Mouse (Mus musculus) G1E-ER4 (cell line): ENCODE data around the gene Ubash3b. TPM values are rescaled to one million over a fixed set of nuclear protein-coding genes. Genes with fewer than 3 reads are reported as not detected.

Experiments
- GATA1 ChIP-seq: IDR thresholded peaks from one replicate; pipeline ENCODE4 v1.8.0; 2012; ENCODE audit warnings: low read length, inconsistent platforms
- polyA plus RNA-seq: library from polyadenylated mRNA; stranded (reverse); fragments of >175 nt; gene quantifications from 2 replicates; pipeline ENCODE4 v1.2.3, GENCODE M21; 2012

Ubash3b gene
- polyA plus RNA-seq, 1 experiment = 21.6 TPM

DNA sequence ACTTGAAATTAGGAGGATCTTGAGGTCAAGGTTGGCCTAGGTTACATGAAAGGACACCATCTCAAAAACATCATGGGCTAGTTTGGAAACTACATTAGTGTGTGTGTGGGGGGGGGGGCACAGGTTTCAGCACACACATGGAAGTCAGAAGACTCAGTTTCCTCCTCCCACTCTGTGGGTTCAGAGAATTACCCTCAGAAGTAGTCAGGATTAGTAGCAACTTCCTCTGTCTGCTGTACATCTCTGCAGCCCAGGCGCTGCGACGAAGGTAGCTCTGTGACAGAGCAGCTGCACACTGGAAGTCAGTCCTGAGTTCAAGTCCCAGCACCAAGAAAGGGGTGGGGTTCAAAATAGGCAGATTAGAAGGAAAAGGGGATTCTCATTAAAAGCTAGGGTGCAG is 32.2 kb downstream of the Ubash3b start:
- no peak for TF ChIP-seq GATA1

DNA sequence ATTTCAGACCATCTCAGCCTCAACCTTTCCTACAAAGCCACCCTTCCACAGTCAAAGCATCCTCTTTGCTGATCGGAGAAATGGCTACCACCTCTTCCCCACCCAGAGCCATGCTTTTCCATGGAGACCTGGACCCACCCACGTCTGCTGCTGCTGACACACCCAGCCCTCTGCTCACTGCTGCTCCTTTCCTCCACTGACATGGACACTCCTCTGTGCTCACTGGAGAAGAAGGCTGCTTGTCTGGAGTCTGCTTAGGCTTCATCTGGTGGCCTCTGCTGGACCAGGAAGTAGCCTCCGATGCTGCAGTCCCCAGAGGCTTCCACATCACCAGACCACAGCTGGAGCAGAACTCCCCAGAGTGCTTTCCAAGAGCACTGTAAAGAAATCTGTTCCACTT is 34.8 kb downstream of the Ubash3b start:
- no peak for TF ChIP-seq GATA1

DNA sequence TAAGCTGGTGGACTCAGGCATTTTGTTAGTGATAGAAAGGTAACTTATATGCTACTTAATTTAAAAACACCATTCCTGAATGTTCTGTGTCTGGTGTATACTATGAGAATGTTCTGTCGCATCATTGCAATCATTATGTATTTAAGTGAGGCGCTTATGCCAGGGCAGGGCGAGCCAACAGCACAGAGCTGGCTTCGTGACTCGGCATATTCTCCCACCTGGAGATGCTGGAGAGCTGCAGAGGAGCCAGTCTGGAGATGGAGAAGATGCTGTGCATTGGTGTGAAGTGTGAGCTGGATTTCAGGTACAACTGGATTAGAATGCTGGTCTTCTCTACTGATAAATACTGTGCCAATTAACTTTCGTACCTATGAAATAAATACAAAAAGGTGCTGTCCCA is 37.2 kb downstream of the Ubash3b start:
- no peak for TF ChIP-seq GATA1

DNA sequence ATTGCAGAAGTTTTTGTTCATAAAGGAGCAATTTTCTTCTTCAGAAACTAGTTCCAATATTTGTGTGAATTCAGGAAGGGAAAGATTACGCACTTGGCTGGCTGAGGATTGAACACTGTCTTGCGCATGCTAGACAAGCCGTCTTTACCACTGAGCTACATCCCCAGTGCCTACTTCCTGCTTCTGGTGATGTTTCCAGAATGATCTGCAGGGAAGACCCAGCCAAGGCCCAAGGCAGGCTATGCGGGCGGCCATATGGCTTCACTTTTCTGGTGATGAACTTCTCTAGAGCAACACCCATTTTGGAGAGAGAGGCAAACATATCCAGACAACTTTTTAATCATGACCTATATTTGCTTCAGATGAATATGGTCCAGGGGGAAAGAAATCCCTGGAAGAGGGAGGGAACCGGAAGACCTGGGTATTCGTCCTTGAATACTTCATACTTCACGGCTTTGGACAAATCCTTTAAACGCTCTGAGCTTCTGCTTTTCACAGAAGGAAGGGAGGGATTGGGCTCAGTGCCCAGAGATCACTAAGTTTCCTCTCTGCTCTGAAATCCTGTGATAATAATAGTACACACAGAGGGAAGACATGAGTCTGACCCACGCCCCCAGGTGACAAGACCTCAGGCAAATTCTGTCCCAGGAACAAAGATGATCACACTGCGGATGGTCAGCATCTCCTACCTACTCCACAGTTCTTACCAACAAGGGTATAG is 38.9 kb downstream of the Ubash3b start:
- no peak for TF ChIP-seq GATA1

DNA sequence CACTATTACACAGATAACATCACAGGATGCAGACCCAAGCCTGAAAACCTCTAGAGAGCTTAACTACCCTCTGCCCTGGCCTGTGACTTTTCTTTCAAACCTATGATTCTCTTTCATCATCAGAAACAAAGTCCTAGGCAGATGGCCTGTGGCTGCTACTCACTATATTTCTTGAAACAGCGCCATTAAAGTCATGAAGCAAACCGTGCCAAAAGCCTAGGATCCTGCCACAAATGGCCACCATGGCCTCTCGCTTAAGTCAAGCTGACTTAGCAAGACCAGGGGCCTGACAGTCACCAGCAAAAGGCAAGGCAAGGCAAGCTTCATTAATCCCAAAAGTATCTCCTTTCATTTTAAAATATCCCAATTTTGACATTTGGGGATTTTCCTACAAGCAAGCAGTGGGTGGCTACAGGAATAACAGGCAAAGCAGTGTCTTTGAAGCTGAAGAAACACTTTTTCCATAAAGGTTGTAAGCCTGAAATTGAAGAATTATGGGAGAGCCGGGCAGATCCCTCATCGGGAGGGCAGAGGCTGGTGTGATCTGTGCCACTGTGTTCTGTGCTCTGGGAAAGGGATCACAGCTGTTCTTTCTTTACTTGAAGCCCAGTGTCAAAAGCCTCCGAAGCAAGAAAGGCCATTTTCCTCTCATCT is 39.7 kb downstream of the Ubash3b start:
- TF ChIP-seq GATA1 = no peak

DNA sequence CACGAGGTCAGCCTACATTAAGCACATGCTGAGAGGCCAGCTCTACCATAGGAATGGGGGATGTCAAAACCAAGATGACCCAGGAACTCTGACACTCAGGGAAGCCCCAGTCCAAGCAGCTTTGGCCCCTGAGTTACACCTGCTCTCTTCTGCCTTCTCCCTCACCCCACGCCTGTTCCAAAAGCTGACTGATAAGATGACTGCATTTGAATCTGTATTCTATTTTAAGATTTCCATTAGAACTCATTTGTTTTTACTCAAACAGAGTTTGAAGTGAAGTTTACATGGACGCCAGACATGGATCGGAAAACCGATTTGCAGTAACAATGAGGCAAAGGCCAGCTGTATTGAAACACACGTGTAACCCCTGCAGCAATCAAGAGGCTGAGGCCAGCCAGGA is 41.5 kb downstream of the Ubash3b start:
- TF ChIP-seq GATA1 = no peak

DNA sequence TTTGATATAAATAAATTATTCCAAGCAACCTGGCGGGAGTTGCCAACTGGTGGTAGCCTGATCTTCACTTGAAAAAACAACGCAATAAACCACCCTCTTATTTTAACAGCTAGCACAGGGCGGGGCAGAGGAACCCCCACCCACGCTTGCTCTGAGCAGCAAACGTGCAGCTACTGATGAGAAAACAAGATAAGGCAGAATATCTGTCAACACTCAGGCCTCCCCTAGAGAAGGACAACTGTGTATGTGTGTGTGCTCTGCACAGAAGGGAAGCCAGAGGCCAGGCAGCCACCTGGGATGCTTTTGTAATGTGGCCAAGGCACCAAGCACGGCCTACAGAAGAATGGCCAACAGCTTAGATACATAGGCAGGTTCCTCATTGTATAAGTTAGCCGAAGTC is 43.4 kb downstream of the Ubash3b start:
- peak; percentile 20 for TF ChIP-seq GATA1

DNA sequence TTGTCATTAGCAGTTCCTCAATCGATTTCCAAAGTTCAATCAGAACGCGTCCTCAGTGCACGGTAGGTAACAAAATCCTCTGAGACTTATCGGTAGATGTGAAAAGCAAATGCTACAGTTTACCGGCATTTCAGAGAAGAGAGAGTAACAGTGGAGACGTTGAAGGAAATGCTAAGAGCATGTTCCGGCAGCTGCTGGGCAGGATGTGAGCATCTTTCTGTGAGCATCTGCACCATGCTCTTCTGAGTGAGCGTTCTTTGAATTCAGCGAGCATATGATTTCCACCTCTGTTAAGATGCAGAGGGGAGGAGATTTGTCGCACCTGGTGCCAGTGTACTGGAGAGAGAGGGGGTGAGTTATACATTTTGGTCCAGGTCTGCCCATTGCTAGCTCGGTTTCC is 45.4 kb downstream of the Ubash3b start:
- no peak for TF ChIP-seq GATA1

DNA sequence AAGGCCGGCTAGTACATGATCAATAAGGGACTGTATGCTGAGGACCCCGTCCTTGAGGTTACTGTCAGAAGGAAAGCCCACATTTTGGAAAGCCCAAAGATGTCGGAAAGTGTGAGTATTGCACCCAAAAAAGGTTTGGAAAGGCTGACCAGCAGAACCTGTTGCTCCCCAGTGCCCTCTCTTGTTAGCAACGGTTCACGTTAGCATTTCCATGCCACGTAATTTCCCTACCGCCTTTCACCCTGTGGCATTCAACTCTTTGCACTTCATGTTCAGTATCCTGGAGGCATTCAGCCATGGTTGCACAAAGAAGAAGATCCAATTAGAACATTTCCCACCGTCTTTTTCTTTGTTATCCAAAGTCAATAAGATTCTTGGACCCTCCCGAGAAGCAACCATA is 47.1 kb downstream of the Ubash3b start:
- no peak for TF ChIP-seq GATA1

DNA sequence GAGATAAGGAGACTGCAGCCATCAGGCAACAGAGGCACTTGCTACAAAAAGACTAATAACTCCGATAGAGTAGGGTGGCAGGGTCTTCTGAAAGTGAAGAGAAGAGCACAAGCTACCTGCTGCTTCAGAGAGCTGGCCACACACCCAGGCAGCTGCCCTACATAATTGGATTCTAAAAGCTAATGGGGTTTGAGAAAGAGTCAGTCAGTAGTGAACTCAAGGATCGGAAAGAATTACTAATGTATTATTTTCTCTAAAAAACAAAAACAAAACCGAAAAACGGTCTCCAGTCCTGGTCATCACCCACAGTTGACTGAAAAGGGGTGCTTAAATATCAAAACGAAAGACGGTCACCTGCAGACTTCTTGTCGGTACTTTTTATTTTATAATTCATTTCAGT is 51.7 kb downstream of the Ubash3b start:
- TF ChIP-seq GATA1 = no peak

DNA sequence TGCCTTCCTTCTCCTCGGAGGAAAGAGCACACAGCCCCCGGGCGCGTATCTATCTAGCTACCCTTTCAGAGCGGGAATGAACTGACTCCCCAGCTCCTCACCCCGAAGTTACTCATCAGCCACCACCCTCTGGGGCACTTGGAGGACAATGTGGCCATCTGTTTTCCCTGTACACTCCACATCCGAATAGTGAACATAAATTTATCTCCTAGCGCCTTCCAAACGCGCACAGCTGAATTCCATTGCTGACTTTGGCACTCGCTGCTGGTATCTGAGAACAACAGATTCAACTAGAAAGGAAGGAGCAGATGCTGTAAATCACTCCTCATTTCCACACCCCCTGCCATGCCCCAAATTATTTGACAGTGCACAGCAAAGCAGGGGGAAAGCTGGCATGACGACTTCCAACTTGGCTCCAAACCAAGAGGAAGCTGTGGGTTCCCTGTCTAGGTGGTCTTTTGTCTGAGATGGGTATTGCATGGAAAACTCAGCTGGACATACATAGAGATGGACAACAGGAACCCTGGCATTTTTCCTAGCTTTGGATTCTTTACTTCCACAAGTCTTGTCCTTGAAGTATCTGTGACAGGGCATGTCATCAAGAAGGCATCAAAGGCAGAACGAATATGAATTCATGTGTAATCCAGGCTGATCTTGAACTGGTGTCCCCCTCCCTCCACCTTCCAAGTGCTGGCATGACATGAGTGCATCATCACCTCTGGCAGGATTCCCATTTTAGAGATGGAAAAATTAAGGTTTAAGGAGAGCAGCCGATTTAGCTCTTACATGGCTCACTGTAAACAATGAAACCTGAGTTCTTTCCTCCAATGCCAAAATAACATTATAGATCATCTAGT is 52.9 kb downstream of the Ubash3b start:
- TF ChIP-seq GATA1 = no peak

DNA sequence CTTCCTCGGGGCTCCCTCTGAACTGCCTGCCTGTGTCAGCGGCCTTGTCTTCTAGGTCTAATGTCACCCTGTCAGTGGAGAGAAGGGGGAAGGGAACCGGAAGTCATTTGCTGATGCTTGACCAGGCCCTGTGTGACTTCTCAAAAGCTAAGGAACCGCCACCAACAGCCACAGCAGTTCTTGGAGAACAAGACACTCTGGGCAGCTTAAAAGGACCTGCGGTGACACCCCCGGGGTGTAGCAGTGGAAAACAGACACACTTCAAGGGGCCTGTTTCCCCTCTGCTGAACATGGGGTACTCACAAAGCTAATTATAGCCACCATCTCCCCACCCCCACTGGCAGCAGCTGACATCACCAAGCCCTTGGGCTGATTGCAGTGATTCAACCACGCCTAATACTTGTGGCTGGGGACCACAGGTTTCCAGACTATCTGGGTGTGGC is 56.3 kb downstream of the Ubash3b start:
- no peak for TF ChIP-seq GATA1

DNA sequence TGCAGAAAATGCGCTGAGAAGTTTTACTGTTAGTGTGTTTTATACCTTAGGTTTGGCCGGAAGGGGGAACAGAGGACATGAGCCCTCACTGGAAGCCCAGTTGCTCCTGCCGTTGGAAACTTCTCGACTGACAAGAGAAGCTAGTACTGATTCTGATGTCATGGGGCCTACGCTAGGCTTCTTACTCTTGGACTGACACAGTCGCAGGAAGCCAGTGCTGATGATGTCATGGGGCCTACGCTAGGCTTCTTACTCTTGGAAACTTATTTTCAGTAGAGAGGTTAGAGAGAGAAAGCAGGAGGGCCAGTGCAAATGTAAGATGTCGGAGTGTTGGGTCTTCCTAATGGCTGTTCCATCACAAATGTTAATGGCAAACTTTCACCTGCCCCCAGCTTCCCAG is 57.8 kb downstream of the Ubash3b start:
- no peak for TF ChIP-seq GATA1

DNA sequence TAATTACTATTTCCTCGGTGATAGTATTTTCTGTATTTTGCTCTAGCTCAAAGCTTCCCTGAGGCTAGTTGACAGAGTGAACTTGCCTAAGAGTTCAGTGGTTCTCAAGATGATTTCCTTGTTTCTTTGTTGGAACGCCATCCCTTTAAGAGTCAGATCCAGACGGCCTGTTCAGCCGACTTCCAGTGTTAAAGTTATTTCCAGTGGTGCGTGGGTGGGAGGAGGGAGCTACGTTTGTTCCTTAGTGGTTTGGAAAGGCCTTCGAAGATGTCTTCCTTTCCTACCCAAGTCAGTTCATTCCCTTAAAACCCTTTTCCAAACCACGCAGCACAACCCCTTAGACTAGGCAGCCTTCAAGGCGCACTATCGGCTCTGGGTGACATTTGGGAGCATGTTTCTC is 58.9 kb downstream of the Ubash3b start:
- no peak for TF ChIP-seq GATA1

DNA sequence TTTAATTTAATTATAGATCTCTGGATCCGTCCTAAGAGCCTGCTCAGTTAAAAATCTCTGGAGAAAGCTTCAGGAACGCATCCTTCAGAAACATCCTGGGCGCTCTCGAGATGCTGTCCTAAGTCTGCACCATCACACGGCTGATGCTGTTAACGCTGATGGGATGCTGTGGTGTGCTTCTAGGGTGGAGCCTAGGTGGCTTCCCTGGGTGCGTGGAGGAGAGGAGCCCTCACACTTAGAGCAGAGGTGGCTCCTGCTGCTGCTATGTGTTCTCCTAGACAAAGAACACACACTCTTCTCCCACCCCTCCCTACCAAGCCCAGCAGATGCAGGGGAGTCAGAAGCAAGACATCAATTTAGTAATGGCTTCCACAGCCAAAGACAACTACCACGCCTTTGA is 61.6 kb downstream of the Ubash3b start:
- no peak for TF ChIP-seq GATA1

DNA sequence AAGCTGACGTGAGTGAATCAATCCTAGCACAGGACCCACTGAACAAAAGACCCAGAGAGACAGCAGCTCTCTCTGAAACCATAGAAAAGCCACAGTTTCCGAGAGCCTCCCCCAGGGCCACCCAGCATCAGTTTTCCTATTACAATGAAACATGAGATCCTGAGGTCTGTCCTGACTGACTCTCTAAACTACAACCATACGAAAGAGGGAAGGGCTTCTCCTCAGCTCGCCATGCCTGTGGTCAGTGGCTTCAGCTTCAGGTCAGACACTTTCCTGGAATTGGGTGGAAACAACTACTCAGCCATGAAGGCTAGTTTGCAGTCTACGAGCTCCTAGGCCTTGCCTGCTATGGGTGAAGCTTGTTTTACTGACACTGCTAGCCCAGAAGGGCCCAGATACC is 62.4 kb downstream of the Ubash3b start:
- TF ChIP-seq GATA1 = no peak
